13 mouse cellular contexts compared by ENCODE assay signal in genomic region chr1:89619963-89620362, GRCm38 (mm10).
A peak's percentile ranks its signal among the peaks of the same experiment; 100 is the strongest.
DNase-seq lines count a peak whose midpoint lies in the region; ATAC-seq lines count a peak whose summit lies in the region.
"Had no signal": no experiment of that assay in that cellular context is flagged by ENCODE, and none has a peak within 500 bp of the region (broad histone marks: within the 10 kb centered on the region; RNA-seq: fewer than 3 reads in every experiment).

No protein-coding gene starts in this region.

- H3K27me3 ChIP-seq in heart, embryonic 13.5 days (replicated peaks) = no peaks in the 10 kb centered on the region
- H3K27me3 ChIP-seq in hindbrain, embryonic 14.5 days (ENCODE audit: control insufficient read depth, insufficient read depth, low read length) = no peaks in the 10 kb centered on the region
- H3K27me3 ChIP-seq: CH12.LX; hindbrain, embryonic 12.5 days had no signal

- H3K4me2 ChIP-seq in heart, embryonic 13.5 days = no peak overlapping the region
- no peak overlapping the region for H3K4me2 ChIP-seq in hindbrain, embryonic 14.5 days (replicated peaks)
- H3K4me2 ChIP-seq: hindbrain, embryonic 12.5 days had no signal

- no peaks in the 10 kb centered on the region for H3K9me3 ChIP-seq in heart, embryonic 13.5 days
- H3K9me3 ChIP-seq in hindbrain, embryonic 14.5 days (ENCODE audit: control insufficient read depth, low read length) = no peaks in the 10 kb centered on the region
- H3K9me3 ChIP-seq: embryonic facial prominence, embryonic 10.5 days; hindbrain, embryonic 12.5 days had no signal

- no peak overlapping the region for H3K4me3 ChIP-seq in heart, embryonic 13.5 days
- no peak overlapping the region for H3K4me3 ChIP-seq in hindbrain, embryonic 14.5 days (replicated peaks; ENCODE audit: low read length)
- H3K4me3 ChIP-seq: embryonic facial prominence, embryonic 10.5 days; hindbrain, embryonic 12.5 days had no signal

- peaks cover 86% of the 10 kb centered on the region for H3K4me1 ChIP-seq in heart, embryonic 13.5 days
- H3K4me1 ChIP-seq in hindbrain, embryonic 14.5 days (replicated peaks; ENCODE audit: control insufficient read depth, insufficient read depth, low read length) = no peaks in the 10 kb centered on the region

- no peak overlapping the region for H3K9ac ChIP-seq in heart, embryonic 13.5 days
- H3K9ac ChIP-seq in hindbrain, embryonic 14.5 days = no peak overlapping the region
- H3K9ac ChIP-seq: hindbrain, embryonic 12.5 days; liver, embryonic 14.5 days had no signal

- ATAC-seq in heart, embryonic 13.5 days (ENCODE audit: extremely low read depth, insufficient number of reproducible peaks, low FRiP score, low TSS enrichment) = no peak
- ATAC-seq in frontal cortex, adult (ENCODE audit: low TSS enrichment) = no peak
- ATAC-seq in hindbrain, embryonic 14.5 days (ENCODE audit: low FRiP score) = no peak

- no peaks in the 10 kb centered on the region for H3K36me3 ChIP-seq in heart, embryonic 13.5 days
- peaks cover 9% of the 10 kb centered on the region; the same call in 1 of the 2 replicates for H3K36me3 ChIP-seq in hindbrain, embryonic 14.5 days (replicated peaks; ENCODE audit: control insufficient read depth, insufficient read depth)

- 58% methylated on average over 2 of the region's 2 CpGs for WGBS in heart, embryonic 13.5 days
- WGBS in hindbrain, embryonic 14.5 days = 68% methylated on average over 2 of the region's 2 CpGs

- peak overlapping the region; percentile 71 for H3K27ac ChIP-seq in heart, embryonic 13.5 days (replicated peaks)
- no peak overlapping the region for H3K27ac ChIP-seq in hindbrain, embryonic 14.5 days
- H3K27ac ChIP-seq: embryonic facial prominence, embryonic 10.5 days; hindbrain, embryonic 12.5 days; liver, embryonic 14.5 days had no signal

- DNase-seq in kidney, adult 9 months = peak; percentile 19
- no peak for DNase-seq in kidney, postnatal 10 days
- DNase-seq in NIH3T3 (ENCODE audit: low read depth) = peak; percentile 52
- DNase-seq in adrenal gland, adult 8-10 months = peak; percentile 71
- DNase-seq in hindbrain, embryonic 14.5 days (ENCODE audit: low spot score) = no peak
- DNase-seq: cerebellum, adult 8-10 months; spleen, adult 18-20 months had no signal

Comparison
In these comparisons a context has a peak if more than half of its experiments do, and no peak if none do; other contexts are left out.
1. DNase-seq: peak in kidney, adult 9 months (single experiment), NIH3T3 (single experiment) and adrenal gland, adult 8-10 months (single experiment); none in kidney, postnatal 10 days (single experiment) and hindbrain, embryonic 14.5 days (single experiment).